Mouse (Mus musculus) bone marrow, adult 2 months (tissue): ENCODE results near the gene Myh9.

Experiments
- CTCF ChIP-seq: fragments of 200-500 bp; IDR thresholded peaks from 2 replicates; pipeline ENCODE4 v1.5.1; 2011; ENCODE audit warnings: low read length, control low read depth; ENCODE audit not compliant: control insufficient read depth, insufficient read depth
- POLR2A ChIP-seq: fragments of 200-500 bp; IDR thresholded peaks from 2 replicates; pipeline ENCODE4 v1.6.1; 2011; ENCODE audit warnings: low read depth, mild to moderate bottlenecking, control low read depth, low read length, borderline replicate concordance; ENCODE audit not compliant: control insufficient read depth

GRCm38 (mm10) chr15:77796409-77797035 lies 45.5 kb downstream of the Myh9 start:
- TF ChIP-seq POLR2A (peak; percentile 36; the same call in 1 of the 2 replicates), CTCF (peak; percentile 6; the same call in 1 of the 2 replicates)
